Mouse (Mus musculus): ENCODE results near the gene Plxnb1. TPM values are rescaled to one million over a fixed set of nuclear protein-coding genes. Genes with fewer than 3 reads are reported as not detected.
A peak's percentile ranks its signal among the peaks of the same experiment; 100 is the strongest.

Gene Plxnb1
- 19.9 and 22.2 TPM in 2 replicates for polyA plus RNA-seq (2015; fragmentation: Nextera tagmentation; extraction: Ambion mirVana)

GRCm38 (mm10) chr9:109095137-109095982 is at the start of gene Plxnb1:
Gene Plxnb1, plus strand, starts transcription at chr9:109095389.
- Histone ChIP-seq H3K4me2 (peak within 1 kb of the TSS; percentile 97), H3K9ac (peak within 1 kb of the TSS; percentile 95), H3K4me1 (replicated peaks) (peaks cover 54% of the 10 kb centered on the region), H3K4me3 (peak within 1 kb of the TSS; percentile 63), H3K36me3 (peaks cover 34% of the 10 kb centered on the region), H3K27ac (replicated peaks) (peak within 1 kb of the TSS; percentile 100), H3K27me3 (no peaks in the 10 kb centered on the region), H3K9me3 (no peaks in the 10 kb centered on the region)
- WGBS: under 1% methylated on average over 98 of the region's 102 CpGs
- ATAC-seq (ENCODE audit: low read depth): peak; percentile 69

GRCm38 (mm10) chr9:109046306-109046705 is 48.9 kb upstream of the Plxnb1 start:
- WGBS: 31% methylated on average over 5 of the region's 5 CpGs
- Histone ChIP-seq H3K4me3 (no peak overlapping the region), H3K36me3 (no peaks in the 10 kb centered on the region), H3K27ac (replicated peaks) (no peak overlapping the region), H3K9ac (no peak overlapping the region), H3K4me1 (replicated peaks) (no peaks in the 10 kb centered on the region), H3K27me3 (no peaks in the 10 kb centered on the region), H3K9me3 (no peaks in the 10 kb centered on the region), H3K4me2 (no peak overlapping the region)
- ATAC-seq (ENCODE audit: low read depth): no peak

GRCm38 (mm10) chr9:109049316-109049715 is 45.9 kb upstream of the Plxnb1 start:
- H3K9ac ChIP-seq: no peak overlapping the region
- H3K4me3 ChIP-seq: no peak overlapping the region
- H3K9me3 ChIP-seq: no peaks in the 10 kb centered on the region
- H3K27me3 ChIP-seq: no peaks in the 10 kb centered on the region
- H3K36me3 ChIP-seq: no peaks in the 10 kb centered on the region; the same call in 1 of the 2 replicates
- H3K4me2 ChIP-seq: no peak overlapping the region
- ATAC-seq (ENCODE audit: low read depth): no peak
- 84% methylated on average over 7 of the region's 7 CpGs for WGBS
- H3K27ac ChIP-seq (replicated peaks): no peak overlapping the region
- 0 out of 2 replicates have a peak, but pooled peaks cover under 1% of the 10 kb centered on the region for H3K4me1 ChIP-seq (replicated peaks)

GRCm38 (mm10) chr9:109049996-109050673 is 45.1 kb upstream of the Plxnb1 start:
- no peaks in the 10 kb centered on the region for H3K9me3 ChIP-seq
- no peaks in the 10 kb centered on the region; the same call in 1 of the 2 replicates for H3K36me3 ChIP-seq
- WGBS: 88% methylated on average over 9 of the region's 9 CpGs
- H3K27me3 ChIP-seq: no peaks in the 10 kb centered on the region
- no peak overlapping the region for H3K4me3 ChIP-seq
- ATAC-seq (ENCODE audit: low read depth): no peak
- H3K27ac ChIP-seq (replicated peaks): no peak overlapping the region
- H3K9ac ChIP-seq: no peak overlapping the region
- peaks cover 7% of the 10 kb centered on the region for H3K4me1 ChIP-seq (replicated peaks)
- H3K4me2 ChIP-seq: no peak overlapping the region

GRCm38 (mm10) chr9:109050674-109050997 is 44.6 kb upstream of the Plxnb1 start:
- no peak overlapping the region for H3K4me3 ChIP-seq
- H3K27ac ChIP-seq (replicated peaks): no peak overlapping the region
- no peaks in the 10 kb centered on the region for H3K27me3 ChIP-seq
- H3K4me2 ChIP-seq: no peak overlapping the region
- peaks cover 12% of the 10 kb centered on the region for H3K4me1 ChIP-seq (replicated peaks)
- no peak overlapping the region for H3K9ac ChIP-seq
- H3K36me3 ChIP-seq: no peaks in the 10 kb centered on the region; the same call in 1 of the 2 replicates
- no peak for ATAC-seq (ENCODE audit: low read depth)
- WGBS: 82% methylated on average over 3 of the region's 3 CpGs
- no peaks in the 10 kb centered on the region for H3K9me3 ChIP-seq

- no peaks in the 10 kb centered on the region for H3K9me3 ChIP-seq
- no peak for ATAC-seq (ENCODE audit: low read depth)
- H3K27me3 ChIP-seq: no peaks in the 10 kb centered on the region
- no peak overlapping the region for H3K4me3 ChIP-seq
- H3K4me1 ChIP-seq (replicated peaks): peaks cover 13% of the 10 kb centered on the region
- H3K27ac ChIP-seq (replicated peaks): no peak overlapping the region
- H3K4me2 ChIP-seq: no peak overlapping the region
- WGBS: 90% methylated on average over 13 of the region's 13 CpGs
- H3K9ac ChIP-seq: no peak overlapping the region
- peaks cover 2% of the 10 kb centered on the region; the same call in 1 of the 2 replicates for H3K36me3 ChIP-seq
Measured at GRCm38 (mm10) chr9:109051011-109051501, 44.1 kb upstream of the Plxnb1 start.

GRCm38 (mm10) chr9:109051651-109052489 is 43.3 kb upstream of the Plxnb1 start:
- Histone ChIP-seq H3K9me3 (no peaks in the 10 kb centered on the region), H3K27ac (replicated peaks) (no peak overlapping the region), H3K4me3 (no peak overlapping the region), H3K36me3 (peaks cover 10% of the 10 kb centered on the region), H3K4me2 (no peak overlapping the region), H3K4me1 (replicated peaks) (peaks cover 13% of the 10 kb centered on the region), H3K9ac (no peak overlapping the region), H3K27me3 (no peaks in the 10 kb centered on the region)
- 90% methylated on average over 10 of the region's 10 CpGs for WGBS
- no peak for ATAC-seq (ENCODE audit: low read depth)

- Histone ChIP-seq H3K27ac (replicated peaks) (no peak overlapping the region), H3K27me3 (no peaks in the 10 kb centered on the region), H3K4me3 (no peak overlapping the region), H3K9me3 (no peaks in the 10 kb centered on the region), H3K4me1 (replicated peaks) (peaks cover 13% of the 10 kb centered on the region), H3K9ac (no peak overlapping the region), H3K4me2 (no peak overlapping the region), H3K36me3 (peaks cover 18% of the 10 kb centered on the region)
- 89% methylated on average over 9 of the region's 9 CpGs for whole genome bisulfite sequencing
- ATAC-seq (ENCODE audit: low read depth): no peak
Measured at GRCm38 (mm10) chr9:109052490-109053260, 42.5 kb upstream of the Plxnb1 start.

- 76% methylated on average over 3 of the region's 3 CpGs for WGBS
- Histone ChIP-seq H3K36me3 (peaks cover 25% of the 10 kb centered on the region), H3K4me3 (no peak overlapping the region), H3K9ac (no peak overlapping the region), H3K4me2 (no peak overlapping the region), H3K9me3 (no peaks in the 10 kb centered on the region), H3K4me1 (replicated peaks) (peaks cover 13% of the 10 kb centered on the region), H3K27ac (replicated peaks) (no peak overlapping the region), H3K27me3 (no peaks in the 10 kb centered on the region)
- ATAC-seq (ENCODE audit: low read depth): no peak
Measured at GRCm38 (mm10) chr9:109053366-109053765, 41.8 kb upstream of the Plxnb1 start.

GRCm38 (mm10) chr9:109053851-109054250 is 41.3 kb upstream of the Plxnb1 start:
- H3K4me2 ChIP-seq: no peak overlapping the region
- no peak overlapping the region for H3K9ac ChIP-seq
- no peaks in the 10 kb centered on the region for H3K27me3 ChIP-seq
- no peak overlapping the region for H3K27ac ChIP-seq (replicated peaks)
- ATAC-seq (ENCODE audit: low read depth): no peak
- peaks cover 30% of the 10 kb centered on the region for H3K36me3 ChIP-seq
- H3K4me3 ChIP-seq: no peak overlapping the region
- peaks cover 18% of the 10 kb centered on the region for H3K4me1 ChIP-seq (replicated peaks)
- WGBS: 76% methylated on average over 6 of the region's 6 CpGs
- no peaks in the 10 kb centered on the region for H3K9me3 ChIP-seq

- peaks cover 25% of the 10 kb centered on the region for H3K4me1 ChIP-seq (replicated peaks)
- H3K9ac ChIP-seq: peak overlapping the region; percentile 60
- peaks cover 32% of the 10 kb centered on the region for H3K36me3 ChIP-seq
- H3K27ac ChIP-seq (replicated peaks): peak overlapping the region; percentile 75
- ATAC-seq (ENCODE audit: low read depth): peak; percentile 76
- H3K9me3 ChIP-seq: no peaks in the 10 kb centered on the region
- H3K4me2 ChIP-seq: peak overlapping the region; percentile 55
- H3K4me3 ChIP-seq: peak overlapping the region; percentile 32
- H3K27me3 ChIP-seq: no peaks in the 10 kb centered on the region
- WGBS: 16% methylated on average over 6 of the region's 7 CpGs
Measured at GRCm38 (mm10) chr9:109054712-109055111, 40.5 kb upstream of the Plxnb1 start.

Measured in neural tube, embryonic 13.5 days (tissue).